Mouse (Mus musculus): ENCODE measurements around the gene Ppig.

- no peak for TF ChIP-seq CTCF (conservative IDR thresholded peaks at IDR 0.05; ENCODE audit: low read length)
- no peak for TF ChIP-seq POU5F1 (IDR thresholded peaks at IDR 0.05; ENCODE audit: borderline replicate concordance, low read length)
These were observed 67.2 kb downstream of the Ppig start, which contains the start of the genes Ccdc173 and Phospho2 for GRCm38 (mm10) chr2:69789429-69790069.

All from E14TG2a.4 (cell line).